Mouse (Mus musculus) CH12.LX (cell line): ENCODE results near the gene Flt1. TPM values are rescaled to one million over a fixed set of nuclear protein-coding genes. Genes with fewer than 3 reads are reported as not detected.

Experiments
- DNase-seq: peaks from one replicate; pipeline ENCODE4 v3.0.0-alpha.2; 2013; ENCODE audit errors: extremely low read depth
- H3K27ac ChIP-seq: 2 replicates; pipeline ENCODE4 v1.5.1; 2012; ENCODE audit warnings: low read depth, mild to moderate bottlenecking, control low read depth, moderate library complexity; ENCODE audit not compliant: insufficient read depth
- H3K27me3 ChIP-seq: replicated peaks from 2 replicates; pipeline ENCODE3; 2012; ENCODE audit warnings: inconsistent platforms
- H3K36me3 ChIP-seq, 2 experiments: replicated peaks in 1 of 2; 2 replicates each; pipeline versions ENCODE3 to v1.6.1; 2012; ENCODE audit warnings: inconsistent platforms in 1 of 2, low read length in 1 of 2, mild to moderate bottlenecking in 1 of 2, mixed read lengths in 1 of 2, moderate library complexity in 1 of 2; ENCODE audit not compliant: control insufficient read depth in 1 of 2, insufficient read depth in 1 of 2
- H3K4me1 ChIP-seq, 2 experiments: 2 replicates each; pipeline ENCODE4 v1.6.1; 2012; ENCODE audit warnings: inconsistent platforms in 1 of 2, moderate library complexity in 1 of 2; ENCODE audit not compliant: insufficient read depth in 2 of 2, control insufficient read depth in 1 of 2
- H3K4me2 ChIP-seq: 2 replicates; pipeline ENCODE4 v1.6.1; 2012; ENCODE audit warnings: low read depth, mild to moderate bottlenecking, control low read depth; ENCODE audit not compliant: poor library complexity, insufficient read depth, severe bottlenecking
- H3K4me3 ChIP-seq, 3 experiments: fragments of 150-350 bp in 1 of 3; sonication (generic) in 1 of 3; replicated peaks in 1 of 3; 2 replicates each; pipeline versions ENCODE3 to v1.5.1; 2011 to 2012; ENCODE audit warnings: low read depth in 2 of 3, low read length in 2 of 3, mild to moderate bottlenecking in 2 of 3, moderate library complexity in 2 of 3, control low read depth in 1 of 3, improper control_type of control experiment in 1 of 3, inconsistent platforms in 1 of 3, mixed read lengths in 1 of 3; ENCODE audit not compliant: poor library complexity in 1 of 3
- H3K79me2 ChIP-seq: replicated peaks from 2 replicates; pipeline ENCODE4 v1.6.1; 2012; ENCODE audit warnings: mild to moderate bottlenecking, moderate library complexity; ENCODE audit not compliant: control insufficient read depth, poor library complexity, insufficient read depth, severe bottlenecking; ENCODE audit errors: extremely low read depth
- H3K9ac ChIP-seq: 2 replicates; pipeline ENCODE4 v1.6.1; 2012; ENCODE audit warnings: low read depth, mild to moderate bottlenecking, control low read depth, moderate library complexity; ENCODE audit not compliant: insufficient read depth
- H3K9me3 ChIP-seq: replicated peaks from 2 replicates; pipeline ENCODE3; 2012; ENCODE audit warnings: low read length, inconsistent platforms, mixed read lengths
- CHD1 ChIP-seq: IDR thresholded peaks from 2 replicates; pipeline ENCODE4 v1.6.1; 2012; ENCODE audit warnings: low read depth, low read length, improper control_type of control experiment, inconsistent platforms
- CTCF ChIP-seq, 2 experiments: IDR thresholded peaks in 1 of 2; conservative IDR thresholded peaks in 1 of 2; 2 replicates each; pipeline ENCODE4 v1.5.1; 2011 to 2012; ENCODE audit warnings: low read depth in 2 of 2, low read length in 2 of 2, improper control_type of control experiment in 1 of 2, inconsistent platforms in 1 of 2, mild to moderate bottlenecking in 1 of 2, moderate library complexity in 1 of 2
- E2F4 ChIP-seq: IDR thresholded peaks from 2 replicates; pipeline ENCODE4 v1.6.1; 2011; ENCODE audit warnings: low read depth, low read length, improper control_type of control experiment; ENCODE audit not compliant: insufficient replicate concordance
- EP300 ChIP-seq: IDR thresholded peaks from 2 replicates; pipeline ENCODE4 v1.6.1; 2011; ENCODE audit warnings: low read length, improper control_type of control experiment
- ETS1 ChIP-seq: conservative IDR thresholded peaks from 2 replicates; pipeline ENCODE4 v1.6.1; 2012; ENCODE audit warnings: low read depth, mild to moderate bottlenecking, inconsistent platforms, low read length, improper control_type of control experiment, moderate library complexity
- GABPA ChIP-seq: IDR thresholded peaks from 2 replicates; pipeline ENCODE4 v1.6.1; 2012; ENCODE audit warnings: low read depth, low read length, improper control_type of control experiment, inconsistent platforms; ENCODE audit not compliant: insufficient replicate concordance
- IRF4 ChIP-seq: IDR thresholded peaks from 2 replicates; pipeline ENCODE4 v1.6.1; 2014; ENCODE audit warnings: low read depth, mild to moderate bottlenecking, inconsistent platforms, low read length, improper control_type of control experiment
- JUN ChIP-seq: IDR thresholded peaks from 2 replicates; pipeline ENCODE4 v1.6.1; 2011; ENCODE audit warnings: low read depth, mild to moderate bottlenecking, low read length, improper control_type of control experiment, moderate library complexity; ENCODE audit not compliant: insufficient read depth
- JUND ChIP-seq: conservative IDR thresholded peaks from 2 replicates; pipeline ENCODE4 v1.6.1; 2011; ENCODE audit warnings: low read depth, low read length, improper control_type of control experiment
- MAFK ChIP-seq: IDR thresholded peaks from 2 replicates; pipeline ENCODE4 v1.6.1; 2011; ENCODE audit warnings: low read length, improper control_type of control experiment; ENCODE audit not compliant: insufficient replicate concordance
- MAX ChIP-seq: IDR thresholded peaks from 2 replicates; pipeline ENCODE4 v1.6.1; 2011; ENCODE audit warnings: low read length, improper control_type of control experiment
- MEF2A ChIP-seq: IDR thresholded peaks from 2 replicates; pipeline ENCODE4 v1.6.1; 2014; ENCODE audit warnings: low read depth, mild to moderate bottlenecking, inconsistent platforms, low read length, improper control_type of control experiment, borderline replicate concordance
- MXI1 ChIP-seq: IDR thresholded peaks from 2 replicates; pipeline ENCODE4 v1.6.1; 2011; ENCODE audit warnings: mild to moderate bottlenecking, low read depth, low read length, improper control_type of control experiment
- MYC ChIP-seq: IDR thresholded peaks from 2 replicates; pipeline ENCODE4 v1.6.1; 2011; ENCODE audit warnings: low read depth, mild to moderate bottlenecking, improper control_type of control experiment, low read length
- NELFE ChIP-seq: IDR thresholded peaks from 2 replicates; pipeline ENCODE4 v1.6.1; 2011; ENCODE audit warnings: low read depth, low read length, improper control_type of control experiment
- SIN3A ChIP-seq: IDR thresholded peaks from 2 replicates; pipeline ENCODE4 v1.6.1; 2012; ENCODE audit warnings: low read length, improper control_type of control experiment, inconsistent platforms
- SMC3 ChIP-seq: IDR thresholded peaks from 2 replicates; pipeline ENCODE4 v1.6.1; 2011; ENCODE audit warnings: low read depth, low read length, improper control_type of control experiment
- TCF12 ChIP-seq: IDR thresholded peaks from 2 replicates; pipeline ENCODE4 v1.6.1; 2014; ENCODE audit warnings: low read depth, mild to moderate bottlenecking, inconsistent platforms, low read length, improper control_type of control experiment
- USF1 ChIP-seq: IDR thresholded peaks from 2 replicates; pipeline ENCODE4 v1.6.1; 2014; ENCODE audit warnings: low read depth, mild to moderate bottlenecking, inconsistent platforms, low read length, improper control_type of control experiment
- ZKSCAN1 ChIP-seq: IDR thresholded peaks from 2 replicates; pipeline ENCODE4 v1.6.1; 2012; ENCODE audit warnings: low read depth, inconsistent platforms, low read length, improper control_type of control experiment, borderline replicate concordance
- ZNF384 ChIP-seq: IDR thresholded peaks from 2 replicates; pipeline ENCODE4 v1.6.1; 2012; ENCODE audit warnings: low read depth, low read length, improper control_type of control experiment, inconsistent platforms
- dilution Hi-C: fragments of 300-500 bp; cut with MboI; formaldehyde crosslinking; loops from 2 replicates; pipeline ENCODE4 v1.14.3; 2020; ENCODE audit warnings: low sequenced_read_pairs; ENCODE audit not compliant: extremely low pct_unique_long_range_greater_than_20kb, extremely low pct_ligation_motif_present
- in situ Hi-C: fragments of 300-500 bp; cut with MboI; formaldehyde crosslinking; loops from 3 replicates; pipeline ENCODE4 v1.14.3; 2019; ENCODE audit warnings: low sequenced_read_pairs, low pct_ligation_motif_present, low pct_unique_long_range_greater_than_20kb, mixed read lengths
- polyA plus RNA-seq: library from polyadenylated mRNA; unstranded; fragments of >175 nt; gene quantifications from 2 replicates; pipeline ENCODE4 v1.2.1, GENCODE M21; 2012; ENCODE audit warnings: low read depth; ENCODE audit not compliant: insufficient read length
- total RNA-seq, 2 experiments: library from RNA; depleted of rRNA; stranded (reverse); fragments of 300-350 nt in 1 of 2; fragments of >200 nt in 1 of 2; gene quantifications; 2 replicates each; pipeline ENCODE4 v1.2.3; 2012 to 2014

The Flt1 gene
- total and polyA plus RNA-seq, 3 experiments = 0.27 to 0.94 (median 0.47) TPM

DNA sequence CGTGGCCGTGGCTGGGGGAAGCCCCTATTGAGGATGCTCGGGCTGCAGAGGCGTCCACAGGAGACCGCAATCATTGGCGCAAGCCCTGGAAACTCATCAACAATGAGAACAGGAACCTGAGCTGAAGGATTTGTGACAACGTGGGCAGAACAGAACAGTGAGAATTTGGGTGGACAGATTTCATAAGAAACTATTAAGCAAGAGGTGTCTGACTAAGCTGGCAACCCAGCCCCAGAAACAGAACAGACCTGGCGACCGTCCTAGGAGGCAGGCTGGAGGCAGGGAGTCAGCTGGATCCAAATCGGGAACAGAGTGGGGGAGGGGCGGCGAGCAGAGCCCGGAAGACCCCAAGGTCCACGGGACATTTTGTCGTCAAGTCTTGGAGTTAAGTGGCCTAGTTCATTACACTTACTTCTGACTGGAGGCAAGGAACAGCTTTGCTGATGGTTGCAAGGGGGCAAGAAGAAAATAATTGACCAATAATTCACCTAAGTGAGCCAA is 22.3 kb upstream of the Flt1 start:
- no peaks in the 10 kb centered on the region for H3K79me2 ChIP-seq
- no peak overlapping the region for H3K4me3 ChIP-seq
- no peaks in the 10 kb centered on the region for H3K27me3 ChIP-seq
- peak; percentile 49 for DNase-seq
- no peak overlapping the region for H3K27ac ChIP-seq
- no peaks in the 10 kb centered on the region for H3K36me3 ChIP-seq
- in situ Hi-C loops (no loop called here), dilution Hi-C loops (no loop called here)
- no peaks in the 10 kb centered on the region for H3K9me3 ChIP-seq
- H3K4me1 ChIP-seq = peaks cover 0 to 14% of the 10 kb centered on the region in 2 experiments; a peak in 2 of 4 replicates
- peak overlapping the region; percentile 34; the same call in 1 of the 2 replicates for H3K4me2 ChIP-seq
- TF ChIP-seq EP300 (0 out of 2 replicates have a peak, but pooled peaks have one; percentile 18), E2F4 (no peak)
- no peak overlapping the region for H3K9ac ChIP-seq

DNA sequence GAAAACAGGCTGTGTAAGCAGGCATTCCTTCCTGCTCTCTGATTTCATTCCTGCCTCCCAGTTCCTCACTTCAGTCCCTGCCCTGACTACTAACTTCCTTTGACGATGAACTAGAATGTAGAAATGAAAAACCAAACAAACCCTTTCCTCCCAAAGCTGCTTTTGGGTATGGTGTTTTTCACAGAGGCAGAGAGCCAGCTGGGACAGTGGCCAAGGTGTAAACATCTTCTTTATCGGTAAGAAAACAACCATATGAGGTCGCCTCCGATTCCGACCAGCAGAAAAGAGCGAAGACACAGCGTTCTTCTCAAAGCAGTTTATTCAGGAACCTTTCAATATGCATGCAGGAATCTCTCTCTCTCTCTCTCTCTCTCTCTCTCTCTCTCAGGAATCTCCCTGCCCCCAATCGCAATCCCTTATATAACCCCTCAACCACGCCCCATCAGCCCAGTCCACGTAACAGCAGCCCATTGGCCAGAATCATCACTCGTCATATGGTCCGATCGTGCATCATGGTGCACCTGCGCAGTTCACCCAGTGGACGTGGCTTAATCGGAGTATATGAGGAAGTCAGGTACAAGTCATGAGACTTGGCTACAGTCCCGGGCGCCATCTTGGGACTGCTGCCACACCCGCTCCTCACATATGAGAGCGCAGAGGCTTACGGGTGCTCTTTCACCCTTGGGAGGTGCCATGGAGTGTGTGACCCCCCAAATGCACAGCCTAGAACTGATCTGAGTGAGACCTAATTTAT is 19.3 kb upstream of the Flt1 start:
- dilution Hi-C loops = no loop called here
- H3K4me2 ChIP-seq = no peak overlapping the region
- no peaks in the 10 kb centered on the region for H3K36me3 ChIP-seq
- no peak for DNase-seq
- H3K4me1 ChIP-seq = peaks cover 4 to 18% of the 10 kb centered on the region in 2 experiments; a peak in 3 of 4 replicates
- no peak overlapping the region for H3K4me3 ChIP-seq
- no peak for TF ChIP-seq MAFK
- TF ChIP-seq CHD1 = no peak
- no peaks in the 10 kb centered on the region for H3K27me3 ChIP-seq
- H3K27ac ChIP-seq = no peak overlapping the region
- no peaks in the 10 kb centered on the region for H3K79me2 ChIP-seq
- no peaks in the 10 kb centered on the region for H3K9me3 ChIP-seq
- in situ Hi-C loops = no loop called here
- no peak overlapping the region for H3K9ac ChIP-seq

DNA sequence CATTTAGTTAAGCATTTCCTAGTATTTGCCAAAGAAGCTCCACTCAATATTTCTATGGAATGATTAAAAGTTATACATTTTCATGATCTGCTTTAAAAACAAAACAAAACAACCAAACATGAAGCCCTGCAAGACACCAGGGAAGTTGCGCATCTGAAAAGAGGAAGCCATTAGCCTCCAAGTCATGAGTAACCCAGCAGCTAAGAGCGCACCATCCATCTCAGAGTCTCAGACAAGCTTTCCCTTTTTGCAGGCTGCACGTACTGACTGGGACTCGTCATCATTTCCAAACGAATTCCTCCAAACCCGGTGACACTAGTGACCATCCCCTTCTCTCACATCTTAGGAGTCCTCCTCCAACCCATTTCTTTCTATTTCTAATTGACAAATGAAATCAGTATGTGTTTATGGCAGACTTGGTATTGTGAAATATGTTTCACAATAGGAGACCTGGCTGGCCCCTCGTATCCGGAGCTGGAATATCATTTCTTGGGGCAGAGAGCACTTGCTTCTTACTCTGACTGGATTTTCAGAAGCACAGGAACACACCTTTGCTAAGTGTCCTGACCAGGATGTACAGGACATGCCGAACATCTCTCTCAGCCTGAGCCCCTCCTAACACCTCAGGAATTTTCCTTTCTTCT is 16.8 kb upstream of the Flt1 start:
- H3K36me3 ChIP-seq = no peaks in the 10 kb centered on the region
- dilution Hi-C loops = no loop called here
- TF ChIP-seq MAX (no peak), IRF4 (no peak), JUN (no peak), MXI1 (no peak), TCF12 (no peak), SMC3 (no peak), MAFK (no peak), E2F4 (no peak), GABPA (no peak), MEF2A (no peak), ETS1 (no peak), CTCF (conservative IDR thresholded peaks at IDR 0.05 in 1 of 2, IDR thresholded peaks at IDR 0.05 in 1 of 2; ENCODE audit: low read depth in 2 of 2, low read length in 2 of 2) (no peak), JUND (no peak), ZNF384 (no peak), MYC (no peak), NELFE (no peak), SIN3A (no peak), USF1 (no peak), ZKSCAN1 (no peak)
- H3K27ac ChIP-seq = no peak overlapping the region
- H3K9me3 ChIP-seq = peaks cover 3% of the 10 kb centered on the region
- H3K9ac ChIP-seq = no peak overlapping the region
- H3K27me3 ChIP-seq = no peaks in the 10 kb centered on the region
- peaks cover 4 to 8% of the 10 kb centered on the region in 2 experiments; a peak in 3 of 4 replicates for H3K4me1 ChIP-seq
- H3K4me3 ChIP-seq = no peak overlapping the region
- in situ Hi-C loops = no loop called here
- H3K4me2 ChIP-seq = no peak overlapping the region
- no peak for DNase-seq
- H3K79me2 ChIP-seq = no peaks in the 10 kb centered on the region
